Mouse (Mus musculus) limb, embryonic 15.5 days (tissue): ENCODE measurements around the gene Smco4. TPM values are rescaled to one million over a fixed set of nuclear protein-coding genes. Genes with fewer than 3 reads are reported as not detected.

ENCODE experiments used
- ATAC-seq: fragments of 200-750 bp; cut with Nextera tagmentation; 2 replicates; pipeline ENCODE4 v1.8.0; 2017; ENCODE audit warnings: low read depth, moderate TSS enrichment; ENCODE audit not compliant: insufficient number of reproducible peaks, low FRiP score, low TSS enrichment
- H3K27ac ChIP-seq: fragments of 300-500 bp; sonication (generic); 2 replicates; pipeline ENCODE4 v1.5.1; 2015; ENCODE audit warnings: moderate library complexity, mild to moderate bottlenecking, inconsistent platforms
- H3K27me3 ChIP-seq: fragments of 300-500 bp; sonication (generic); 2 replicates; pipeline ENCODE4 v1.6.1; 2015; ENCODE audit warnings: inconsistent platforms
- H3K36me3 ChIP-seq: fragments of 300-500 bp; sonication (generic); 2 replicates; pipeline ENCODE4 v1.6.1; 2015; ENCODE audit warnings: inconsistent platforms
- H3K4me1 ChIP-seq: fragments of 300-500 bp; sonication (generic); 2 replicates; pipeline ENCODE4 v1.6.1; 2015; ENCODE audit warnings: inconsistent platforms
- H3K4me2 ChIP-seq: fragments of 300-500 bp; sonication (generic); 2 replicates; pipeline ENCODE4 v1.6.1; 2015; ENCODE audit warnings: mild to moderate bottlenecking, inconsistent platforms
- H3K4me3 ChIP-seq: fragments of 300-500 bp; sonication (generic); 2 replicates; pipeline ENCODE4 v1.5.1; 2015; ENCODE audit warnings: mild to moderate bottlenecking, inconsistent platforms
- H3K9ac ChIP-seq: fragments of 300-500 bp; sonication (generic); 2 replicates; pipeline ENCODE4 v1.6.1; 2015; ENCODE audit warnings: inconsistent platforms
- H3K9me3 ChIP-seq: fragments of 300-500 bp; sonication (generic); 2 replicates; pipeline ENCODE4 v1.6.1; 2016; ENCODE audit warnings: inconsistent platforms
- WGBS: fragments of 180-500 bp; shearing (Covaris S2); methylation state at CpG from one replicate; pipeline ENCODE4 v1.1.7; 2015; 5-methylcytosine and 5-hydroxymethylcytosine counted together
- polyA plus RNA-seq: library from polyadenylated mRNA; unstranded; fragments of >200 nt; fragmentation: Nextera tagmentation; extraction: Ambion mirVana; gene quantifications from 2 replicates; pipeline ENCODE4 v1.2.1, GENCODE M21; 2015

The Smco4 gene
- polyA plus RNA-seq, 1 experiment from 2014 or later: 4.8 TPM

DNA sequence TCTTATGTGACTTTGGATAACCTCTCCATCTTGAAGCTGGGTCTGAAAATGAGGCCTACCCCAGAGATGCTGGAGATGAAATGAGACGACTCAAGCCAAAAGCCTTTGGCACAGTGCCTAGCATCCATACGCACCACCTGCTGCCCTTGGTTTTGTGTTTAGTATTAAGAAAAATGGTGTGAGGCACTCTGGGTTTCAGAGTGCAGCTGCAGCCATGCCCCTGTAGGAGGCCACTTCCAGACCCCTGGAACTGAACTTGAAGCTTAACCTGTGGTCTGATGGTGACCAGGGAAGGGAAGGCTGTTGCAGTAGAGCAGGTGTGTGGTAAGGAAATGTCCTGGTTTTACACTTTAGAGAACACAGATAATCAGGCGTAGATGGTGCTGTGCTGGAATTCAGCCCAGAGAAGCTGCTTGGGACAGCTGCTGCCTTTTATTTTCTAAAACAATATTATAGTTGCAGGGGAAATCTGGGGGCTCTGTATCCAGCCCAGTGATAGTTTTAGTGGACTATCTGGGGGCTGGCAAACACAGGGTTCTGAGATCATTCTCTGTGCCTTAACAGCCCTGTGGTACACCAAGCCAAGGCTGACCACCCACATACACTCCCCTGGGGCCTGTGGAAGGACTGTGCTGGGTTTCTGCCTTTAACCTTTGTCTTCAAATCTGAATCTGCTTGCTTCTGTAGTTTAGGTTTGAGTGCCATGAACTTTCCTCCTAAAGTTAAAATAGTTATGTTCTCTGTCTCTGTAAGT lies 17.5 kb downstream of the Smco4 start:
- Histone ChIP-seq H3K9ac (no peak overlapping the region), H3K27me3 (no peaks in the 10 kb centered on the region), H3K4me2 (no peak overlapping the region), H3K36me3 (no peaks in the 10 kb centered on the region), H3K27ac (no peak overlapping the region), H3K9me3 (no peaks in the 10 kb centered on the region), H3K4me3 (no peak overlapping the region), H3K4me1 (peaks cover 13% of the 10 kb centered on the region; the same call in 1 of the 2 replicates)
- WGBS: 24% methylated on average over 3 of the region's 3 CpGs
- ATAC-seq: no peak

DNA sequence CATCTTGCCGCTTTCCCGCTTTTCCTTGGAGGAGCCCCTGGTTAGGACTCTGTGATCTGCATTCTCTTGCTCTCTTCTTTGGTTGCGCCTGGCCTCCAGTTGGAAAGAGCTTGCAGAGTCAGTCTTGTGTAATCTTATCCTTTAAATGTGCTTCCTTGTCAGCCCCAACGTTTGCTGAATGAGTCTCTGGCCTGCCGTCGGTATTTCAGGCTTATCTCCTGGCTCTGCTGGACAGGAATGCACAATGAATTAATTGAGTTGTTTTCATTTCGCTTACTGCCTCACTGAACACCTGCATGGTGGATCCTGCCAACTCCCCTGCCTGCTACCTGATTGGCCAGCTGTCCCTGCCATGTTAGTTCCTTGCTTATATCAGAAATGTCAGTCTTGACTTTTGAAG lies 19.7 kb downstream of the Smco4 start:
- 56% methylated on average over 7 of the region's 7 CpGs for WGBS
- ATAC-seq: no peak
- H3K4me3 ChIP-seq: no peak overlapping the region

DNA sequence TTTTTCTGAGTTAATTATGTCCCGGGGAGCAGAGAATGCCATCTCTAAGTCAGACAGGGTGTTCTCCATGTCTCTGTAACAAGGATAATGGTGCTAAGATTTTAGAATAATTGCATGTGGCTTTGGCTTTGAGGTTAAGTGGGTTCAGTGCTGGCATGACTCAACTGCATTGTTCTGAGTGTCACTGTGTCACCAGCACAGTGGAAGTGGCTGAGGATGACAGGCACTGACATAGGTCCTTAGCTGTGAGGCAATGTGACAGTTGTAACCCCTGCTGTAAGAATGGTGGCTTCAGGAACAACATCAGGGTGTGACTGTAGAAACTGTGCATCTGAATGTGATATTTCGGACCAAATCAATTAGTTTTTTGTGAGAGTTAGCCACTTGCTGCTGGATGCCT lies 22.8 kb downstream of the Smco4 start:
- 80% methylated on average over 2 of the region's 2 CpGs for WGBS
- Histone ChIP-seq H3K9me3 (no peaks in the 10 kb centered on the region), H3K27me3 (no peaks in the 10 kb centered on the region), H3K36me3 (no peaks in the 10 kb centered on the region), H3K4me2 (no peak overlapping the region), H3K27ac (no peak overlapping the region), H3K4me3 (no peak overlapping the region), H3K9ac (no peak overlapping the region), H3K4me1 (no peaks in the 10 kb centered on the region)
- no peak for ATAC-seq

More for the DNA sequence above, 19.7 kb downstream of the Smco4 start:
- Histone ChIP-seq H3K36me3 (no peaks in the 10 kb centered on the region), H3K27me3 (no peaks in the 10 kb centered on the region), H3K9me3 (no peaks in the 10 kb centered on the region), H3K4me2 (no peak overlapping the region), H3K4me1 (peaks cover 8% of the 10 kb centered on the region; the same call in 1 of the 2 replicates), H3K9ac (no peak overlapping the region), H3K27ac (no peak overlapping the region)

DNA sequence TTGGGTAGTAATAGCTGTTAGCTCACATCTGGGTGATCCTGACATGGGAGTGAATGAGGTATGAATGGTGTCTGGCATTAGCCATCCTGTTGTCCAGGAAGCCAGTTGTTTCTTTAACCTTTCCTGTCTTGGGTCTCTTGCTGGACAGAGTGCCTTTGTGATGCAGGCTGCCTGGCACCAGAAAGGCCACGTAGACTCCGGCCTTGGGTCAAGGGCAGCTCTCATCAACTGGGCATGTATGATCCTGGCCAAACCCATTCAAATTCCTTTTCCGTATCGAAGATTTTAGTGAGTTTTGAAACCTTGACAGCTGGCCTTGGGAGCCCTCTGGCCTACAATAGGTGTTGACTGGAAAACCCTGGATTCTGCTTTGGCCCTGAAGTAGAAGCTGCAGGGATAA lies 24.7 kb downstream of the Smco4 start:
- no peak for ATAC-seq
- 86% methylated on average over 4 of the region's 4 CpGs for WGBS

DNA sequence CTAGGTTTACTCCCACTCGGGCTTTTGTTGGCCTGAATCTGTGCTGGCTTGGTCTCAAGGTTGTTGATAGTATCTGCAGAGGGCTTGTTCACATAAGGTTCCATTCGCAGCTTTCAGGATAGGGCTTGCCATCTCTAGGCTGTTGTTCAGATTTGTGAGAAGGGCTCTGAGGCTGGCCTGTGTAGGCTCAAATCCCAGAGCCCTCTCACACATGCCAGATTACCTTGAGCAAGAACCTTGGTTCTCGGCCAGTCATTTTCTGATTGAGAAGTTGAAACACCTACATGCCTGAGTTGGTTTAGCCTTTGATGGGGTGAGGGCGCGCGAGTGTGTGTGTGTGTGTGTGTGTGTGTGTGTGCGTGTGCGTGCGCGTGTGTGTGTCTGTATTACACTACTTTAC lies 29.1 kb downstream of the Smco4 start:
- no peaks in the 10 kb centered on the region for H3K36me3 ChIP-seq
- 83% methylated on average over 10 of the region's 10 CpGs for WGBS

More for the DNA sequence above, 24.7 kb downstream of the Smco4 start:
- H3K4me2 ChIP-seq: no peak overlapping the region
- no peak overlapping the region for H3K4me3 ChIP-seq
- no peak overlapping the region for H3K27ac ChIP-seq
- H3K27me3 ChIP-seq: no peaks in the 10 kb centered on the region
- H3K9ac ChIP-seq: no peak overlapping the region
- H3K36me3 ChIP-seq: no peaks in the 10 kb centered on the region
- H3K9me3 ChIP-seq: no peaks in the 10 kb centered on the region
- peaks cover 2% of the 10 kb centered on the region; the same call in 1 of the 2 replicates for H3K4me1 ChIP-seq

DNA sequence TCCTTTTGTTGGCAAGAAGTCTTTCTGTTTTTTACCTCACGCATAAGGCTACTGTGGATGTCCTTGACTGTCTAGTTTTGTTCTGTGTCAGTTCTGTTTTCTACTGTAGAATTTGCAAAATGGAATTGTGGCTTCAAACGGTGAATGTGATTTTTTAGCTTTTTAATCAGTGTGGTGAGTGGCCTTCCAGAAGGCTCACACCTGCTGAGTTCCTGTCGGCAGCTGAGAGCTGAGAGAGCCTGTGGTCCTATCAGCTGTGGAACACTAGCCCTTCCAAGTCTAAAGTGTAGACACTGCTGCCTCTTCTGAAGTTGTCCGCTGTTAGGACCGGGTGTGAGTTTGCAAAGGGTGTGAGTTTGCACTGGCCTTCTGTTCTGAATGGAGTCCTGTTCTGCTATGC lies 29.7 kb downstream of the Smco4 start:
- peaks cover 26% of the 10 kb centered on the region for H3K4me1 ChIP-seq
- no peak for ATAC-seq
- H3K36me3 ChIP-seq: no peaks in the 10 kb centered on the region
- no peak overlapping the region for H3K4me2 ChIP-seq
- no peaks in the 10 kb centered on the region for H3K27me3 ChIP-seq
- no peak overlapping the region for H3K4me3 ChIP-seq
- WGBS: 61% methylated on average over 5 of the region's 5 CpGs
- no peak overlapping the region for H3K9ac ChIP-seq
- H3K9me3 ChIP-seq: no peaks in the 10 kb centered on the region
- H3K27ac ChIP-seq: peak overlapping the region; percentile 11; the same call in 1 of the 2 replicates

More for the DNA sequence above, 29.1 kb downstream of the Smco4 start:
- H3K9me3 ChIP-seq: no peaks in the 10 kb centered on the region
- no peak overlapping the region for H3K9ac ChIP-seq
- no peak overlapping the region for H3K4me2 ChIP-seq
- H3K27ac ChIP-seq: no peak overlapping the region
- H3K4me3 ChIP-seq: no peak overlapping the region
- no peaks in the 10 kb centered on the region for H3K27me3 ChIP-seq
- H3K4me1 ChIP-seq: peaks cover 26% of the 10 kb centered on the region
- no peak for ATAC-seq

DNA sequence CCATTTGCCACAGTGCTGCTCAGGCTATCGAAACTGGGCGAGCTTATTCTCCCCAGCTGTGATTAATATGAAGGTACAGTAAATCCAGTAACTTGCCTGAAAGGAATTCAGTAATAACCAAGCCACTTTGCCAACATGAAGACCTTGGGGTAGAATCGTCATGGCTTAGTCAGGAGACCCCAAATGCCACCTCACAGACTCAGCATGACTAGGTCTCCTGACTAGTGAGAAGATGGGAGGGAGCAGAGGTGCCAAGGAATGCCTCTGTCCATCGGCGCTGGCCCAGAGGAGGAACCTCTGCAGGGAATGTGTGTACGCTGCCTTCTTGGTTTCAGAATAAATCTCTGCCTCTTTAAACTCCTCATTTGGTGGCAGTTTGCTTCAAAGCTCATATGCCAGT lies 30.4 kb downstream of the Smco4 start:
- Histone ChIP-seq H3K27ac (no peak overlapping the region), H3K4me1 (peaks cover 26% of the 10 kb centered on the region)

DNA sequence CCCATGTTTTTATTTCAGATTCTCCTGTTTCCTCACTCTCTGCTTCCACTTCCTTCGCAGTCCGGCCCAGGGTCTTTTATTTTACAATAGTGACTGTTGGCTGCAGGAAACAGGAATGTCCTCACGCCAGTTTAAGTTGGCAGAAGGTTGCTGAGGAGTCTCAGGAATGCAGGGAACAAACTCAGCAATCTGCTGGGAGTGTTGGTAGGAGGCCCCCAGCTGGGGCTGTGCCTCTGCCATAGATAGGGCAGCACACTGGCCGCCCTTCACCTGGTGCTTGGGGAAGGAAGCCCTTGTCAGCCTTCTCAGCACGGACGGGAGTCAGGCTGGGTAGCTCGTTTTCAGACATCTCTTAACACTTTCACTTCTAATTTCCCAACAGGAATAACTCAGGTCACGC lies 32.0 kb downstream of the Smco4 start:
- ATAC-seq: no peak
- H3K9me3 ChIP-seq: no peaks in the 10 kb centered on the region
- no peak overlapping the region for H3K4me3 ChIP-seq
- H3K27ac ChIP-seq: 0 out of 2 replicates have a peak overlapping the region, but pooled peaks have one; percentile 27
- H3K36me3 ChIP-seq: no peaks in the 10 kb centered on the region
- H3K27me3 ChIP-seq: no peaks in the 10 kb centered on the region
- peaks cover 37% of the 10 kb centered on the region for H3K4me1 ChIP-seq
- no peak overlapping the region for H3K4me2 ChIP-seq
- H3K9ac ChIP-seq: no peak overlapping the region
- WGBS: 49% methylated on average over 8 of the region's 8 CpGs

More for the DNA sequence above, 30.4 kb downstream of the Smco4 start:
- no peak for ATAC-seq
- WGBS: 68% methylated on average over 6 of the region's 6 CpGs
- H3K9ac ChIP-seq: no peak overlapping the region
- no peaks in the 10 kb centered on the region for H3K36me3 ChIP-seq
- H3K27me3 ChIP-seq: no peaks in the 10 kb centered on the region
- no peaks in the 10 kb centered on the region for H3K9me3 ChIP-seq
- no peak overlapping the region for H3K4me3 ChIP-seq
- no peak overlapping the region for H3K4me2 ChIP-seq

DNA sequence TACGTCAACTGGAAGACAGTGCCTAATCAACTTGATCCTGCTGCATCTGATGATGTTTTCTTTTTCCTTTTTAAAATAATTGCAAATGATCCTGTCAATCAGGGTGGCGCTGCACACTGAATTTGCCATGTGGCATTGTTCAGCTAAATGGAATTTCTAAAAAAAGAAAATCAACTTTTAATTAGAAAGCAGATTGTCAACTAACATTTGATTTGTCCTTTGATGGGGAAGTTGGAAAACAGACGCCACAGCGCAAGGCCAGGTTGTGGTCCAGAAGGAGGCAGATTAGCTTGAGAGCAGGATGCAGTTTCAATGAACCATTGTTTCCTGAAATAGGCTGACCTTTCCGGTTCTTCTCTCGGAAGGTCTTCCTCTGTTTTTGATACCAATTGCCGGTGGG lies 33.3 kb downstream of the Smco4 start:
- Histone ChIP-seq H3K4me3 (no peak overlapping the region), H3K9me3 (no peaks in the 10 kb centered on the region), H3K27me3 (no peaks in the 10 kb centered on the region), H3K27ac (no peak overlapping the region), H3K9ac (no peak overlapping the region), H3K4me2 (no peak overlapping the region), H3K4me1 (peaks cover 39% of the 10 kb centered on the region), H3K36me3 (no peaks in the 10 kb centered on the region)
- 78% methylated on average over 7 of the region's 7 CpGs for WGBS
- no peak for ATAC-seq

DNA sequence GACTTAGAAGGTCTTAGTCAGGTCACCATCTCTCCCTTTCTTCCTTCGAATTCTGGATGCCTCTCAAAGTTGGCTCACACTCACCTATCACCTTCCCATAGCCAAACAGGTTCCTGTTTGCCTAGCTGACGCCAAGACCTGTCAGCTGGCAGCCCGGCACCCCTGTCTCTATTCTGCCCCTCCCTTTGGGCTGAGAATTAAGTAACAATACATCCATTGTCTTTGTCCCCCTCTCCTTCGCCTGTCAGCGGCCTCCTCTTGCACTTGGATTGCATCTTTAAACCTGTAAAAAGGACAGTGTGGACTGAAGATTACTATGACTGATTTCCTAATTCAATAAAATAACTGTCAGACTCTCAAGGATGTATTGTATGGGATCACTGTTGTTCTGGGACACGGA lies 34.6 kb downstream of the Smco4 start:
- Histone ChIP-seq H3K36me3 (no peaks in the 10 kb centered on the region), H3K9ac (no peak overlapping the region), H3K9me3 (no peaks in the 10 kb centered on the region), H3K4me2 (no peak overlapping the region), H3K27ac (no peak overlapping the region), H3K4me3 (no peak overlapping the region), H3K27me3 (no peaks in the 10 kb centered on the region), H3K4me1 (peaks cover 38% of the 10 kb centered on the region)
- 75% methylated on average over 6 of the region's 6 CpGs for WGBS
- ATAC-seq: no peak

DNA sequence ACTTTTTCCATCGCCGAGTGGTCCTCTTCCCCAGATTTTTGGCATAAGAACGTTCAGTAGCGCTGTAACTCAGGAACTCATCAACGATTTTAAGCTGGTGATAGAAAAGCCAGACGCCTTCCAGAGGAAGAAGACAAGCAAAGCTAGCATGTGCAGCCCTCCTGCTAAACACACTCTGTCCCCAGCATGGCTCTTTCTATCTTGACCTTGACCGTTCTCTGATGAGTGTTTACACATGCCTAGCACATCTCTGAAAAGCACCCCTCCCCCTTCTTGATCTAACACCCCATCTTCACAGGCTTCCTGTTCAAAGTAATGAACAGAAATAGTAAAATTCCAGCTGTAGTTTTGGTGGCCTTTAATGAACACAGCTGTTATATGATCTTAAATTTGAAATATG lies 35.1 kb downstream of the Smco4 start:
- no peaks in the 10 kb centered on the region for H3K9me3 ChIP-seq
- H3K4me2 ChIP-seq: no peak overlapping the region
- no peak for ATAC-seq
- H3K27me3 ChIP-seq: no peaks in the 10 kb centered on the region
- no peak overlapping the region for H3K27ac ChIP-seq
- 71% methylated on average over 7 of the region's 7 CpGs for WGBS
- peaks cover 33% of the 10 kb centered on the region for H3K4me1 ChIP-seq
- H3K9ac ChIP-seq: no peak overlapping the region
- no peak overlapping the region for H3K4me3 ChIP-seq
- no peaks in the 10 kb centered on the region for H3K36me3 ChIP-seq

DNA sequence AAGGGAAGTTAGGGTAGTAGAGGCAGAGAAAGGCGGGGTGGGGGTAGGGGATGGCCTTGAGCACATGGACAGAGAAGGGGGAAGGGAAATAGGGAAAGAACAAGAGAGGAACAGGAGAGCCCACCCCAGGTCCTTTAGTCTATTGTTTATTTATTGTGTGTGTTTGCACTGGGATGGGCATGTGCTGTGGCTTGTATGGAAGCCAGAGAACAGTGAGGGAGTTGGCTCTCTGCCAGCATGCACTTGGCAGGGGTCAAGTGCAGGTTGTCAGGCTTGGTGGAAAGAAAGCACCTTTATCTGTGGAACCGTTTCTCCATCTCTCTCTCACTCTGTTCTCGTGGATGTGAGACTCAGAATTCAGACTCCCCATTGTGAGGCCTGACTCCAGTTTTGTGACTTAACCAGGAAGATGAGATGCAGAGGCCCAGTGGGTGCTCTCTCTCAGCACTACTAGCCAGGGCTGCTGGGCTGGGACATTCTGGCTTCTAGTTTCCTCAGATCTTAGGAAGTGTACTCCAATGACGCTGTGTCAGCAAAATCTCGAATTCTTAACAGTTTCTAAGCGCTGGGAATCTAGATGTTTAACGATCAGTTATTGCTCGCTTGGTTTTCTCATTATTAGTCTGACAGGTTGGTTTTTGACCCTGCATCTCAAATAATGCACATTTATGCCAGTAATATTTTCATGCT lies 36.2 kb downstream of the Smco4 start:
- Histone ChIP-seq H3K4me2 (no peak overlapping the region), H3K27me3 (no peaks in the 10 kb centered on the region), H3K27ac (no peak overlapping the region), H3K36me3 (no peaks in the 10 kb centered on the region), H3K4me3 (no peak overlapping the region), H3K9ac (no peak overlapping the region), H3K9me3 (no peaks in the 10 kb centered on the region), H3K4me1 (peaks cover 28% of the 10 kb centered on the region)
- 48% methylated on average over 8 of the region's 8 CpGs for WGBS
- ATAC-seq: no peak
